Comparison of ENCODE assay signal across 9 mouse cellular contexts in genomic region chr7:128937976-128938730, GRCm38 (mm10).
A peak's percentile ranks its signal among the peaks of the same experiment; 100 is the strongest.
DNase-seq lines count a peak whose midpoint lies in the region; ATAC-seq and TF ChIP-seq lines count a peak whose summit lies in the region.
"Had no signal": no experiment of that assay in that cellular context is flagged by ENCODE, and none has a peak within 500 bp of the region (broad histone marks: within the 10 kb centered on the region; RNA-seq: fewer than 3 reads in every experiment).

No protein-coding gene starts in this region.

- in situ Hi-C loops in CH12.LX (cut with MboI; ENCODE audit: low pct_ligation_motif_present, low pct_unique_long_range_greater_than_20kb, low sequenced_read_pairs) = no loop called here

- H3K9me3 ChIP-seq in kidney, postnatal 0 days (replicated peaks; ENCODE audit: low read length) = no peaks in the 10 kb centered on the region
- no peaks in the 10 kb centered on the region for H3K9me3 ChIP-seq in kidney, embryonic 15.5 days (replicated peaks)
- no peaks in the 10 kb centered on the region for H3K9me3 ChIP-seq in CH12.LX (replicated peaks; ENCODE audit: low read length)
- H3K9me3 ChIP-seq in MEL (replicated peaks; ENCODE audit: insufficient read depth, low read length) = no peaks in the 10 kb centered on the region
- no peaks in the 10 kb centered on the region for H3K9me3 ChIP-seq in forebrain, embryonic 14.5 days (replicated peaks; ENCODE audit: control insufficient read depth, low read length)
- H3K9me3 ChIP-seq: limb, embryonic 15.5 days had no signal

- H3K4me1 ChIP-seq in kidney, postnatal 0 days (replicated peaks; ENCODE audit: insufficient read depth, low read length) = no peaks in the 10 kb centered on the region
- no peaks in the 10 kb centered on the region for H3K4me1 ChIP-seq in kidney, embryonic 15.5 days
- H3K4me1 ChIP-seq in CH12.LX (ENCODE audit: control insufficient read depth in 1 of 2, insufficient read depth in 2 of 2) (no peaks in the 10 kb centered on the region), MEL (ENCODE audit: control insufficient read depth in 1 of 2, insufficient read depth in 2 of 2, low read length in 2 of 2) (no peaks in the 10 kb centered on the region)
- H3K4me1 ChIP-seq in forebrain, embryonic 14.5 days (ENCODE audit: control insufficient read depth, insufficient read depth, low read length) = no peaks in the 10 kb centered on the region
- H3K4me1 ChIP-seq: limb, embryonic 15.5 days had no signal

- ATAC-seq in kidney, postnatal 0 days (replicated peaks; ENCODE audit: low FRiP score, low read depth) = no peak
- no peak for ATAC-seq in kidney, embryonic 15.5 days (replicated peaks; ENCODE audit: low FRiP score)
- no peak for ATAC-seq in forebrain, embryonic 14.5 days
- ATAC-seq: activated CD4-positive, CD25-positive, alpha-beta regulatory T cell, adult 4 months had no signal

- H3K4me3 ChIP-seq in kidney, postnatal 0 days (replicated peaks; ENCODE audit: low read depth, low read length) = no peak overlapping the region
- no peak overlapping the region for H3K4me3 ChIP-seq in kidney, embryonic 15.5 days (replicated peaks)
- H3K4me3 ChIP-seq in CH12.LX (replicated peaks in 1 of 3; ENCODE audit: low read depth in 2 of 3, low read length in 2 of 3, poor library complexity in 1 of 3) (no peak overlapping the region), MEL (ENCODE audit: control insufficient read depth in 1 of 2, insufficient read depth in 1 of 2, low read depth in 2 of 2, low read length in 2 of 2) (no peak overlapping the region)
- H3K4me3 ChIP-seq in forebrain, embryonic 14.5 days (ENCODE audit: low read depth, low read length) = no peak overlapping the region
- H3K4me3 ChIP-seq: limb, embryonic 15.5 days had no signal

- TF ChIP-seq RAD21 in CH12.LX (IDR thresholded peaks at IDR 0.05; ENCODE audit: low read depth, low read length) (no peak), MEL (IDR thresholded peaks at IDR 0.05; ENCODE audit: low read depth, low read length) (no peak)

- H3K9ac ChIP-seq in kidney, postnatal 0 days (ENCODE audit: low read depth, low read length) = no peak overlapping the region
- H3K9ac ChIP-seq in kidney, embryonic 15.5 days = no peak overlapping the region
- H3K9ac ChIP-seq in CH12.LX (ENCODE audit: insufficient read depth, low read depth) = no peak overlapping the region
- no peak overlapping the region for H3K9ac ChIP-seq in MEL (ENCODE audit: control insufficient read depth, low read depth, low read length, poor library complexity, severe bottlenecking)
- no peak overlapping the region for H3K9ac ChIP-seq in forebrain, embryonic 14.5 days (ENCODE audit: low read length)
- H3K9ac ChIP-seq: limb, embryonic 15.5 days had no signal

- H3K79me2 ChIP-seq in CH12.LX (replicated peaks; ENCODE audit: control insufficient read depth, extremely low read depth, insufficient read depth, poor library complexity, severe bottlenecking) (no peaks in the 10 kb centered on the region), MEL (ENCODE audit: control insufficient read depth, insufficient read depth, low read length, poor library complexity) (no peaks in the 10 kb centered on the region)

- dilution Hi-C loops in CH12.LX (cut with MboI; ENCODE audit: extremely low pct_ligation_motif_present, extremely low pct_unique_long_range_greater_than_20kb, low sequenced_read_pairs) = no loop called here

- no peak for TF ChIP-seq EP300 in CH12.LX (IDR thresholded peaks at IDR 0.05; ENCODE audit: low read length)
- TF ChIP-seq EP300 in MEL (IDR thresholded peaks at IDR 0.05; ENCODE audit: low read depth in 1 of 2, low read length in 2 of 2) = no peak

- H3K4me2 ChIP-seq in kidney, postnatal 0 days (ENCODE audit: low read length) = no peak overlapping the region
- H3K4me2 ChIP-seq in kidney, embryonic 15.5 days = no peak overlapping the region
- no peak overlapping the region for H3K4me2 ChIP-seq in CH12.LX (ENCODE audit: insufficient read depth, low read depth, poor library complexity, severe bottlenecking)
- H3K4me2 ChIP-seq in forebrain, embryonic 14.5 days (ENCODE audit: low read length) = no peak overlapping the region
- H3K4me2 ChIP-seq: limb, embryonic 15.5 days had no signal

- H3K27me3 ChIP-seq in kidney, postnatal 0 days (ENCODE audit: insufficient read depth, low read length) = no peaks in the 10 kb centered on the region
- no peaks in the 10 kb centered on the region for H3K27me3 ChIP-seq in kidney, embryonic 15.5 days
- H3K27me3 ChIP-seq in CH12.LX (replicated peaks) (peaks cover 70% of the 10 kb centered on the region), MEL (ENCODE audit: control insufficient read depth in 1 of 2, insufficient read depth in 2 of 2, low read length in 2 of 2) (no peaks in the 10 kb centered on the region)
- H3K27me3 ChIP-seq in forebrain, embryonic 14.5 days (replicated peaks; ENCODE audit: control insufficient read depth, insufficient read depth, low read length) = no peaks in the 10 kb centered on the region
- H3K27me3 ChIP-seq: limb, embryonic 15.5 days had no signal

- H3K36me3 ChIP-seq in kidney, postnatal 0 days (ENCODE audit: insufficient read depth, low read length) = no peaks in the 10 kb centered on the region
- no peaks in the 10 kb centered on the region for H3K36me3 ChIP-seq in kidney, embryonic 15.5 days
- H3K36me3 ChIP-seq in CH12.LX (replicated peaks in 1 of 2; ENCODE audit: control insufficient read depth in 1 of 2, insufficient read depth in 1 of 2, low read length in 1 of 2) = no peaks in the 10 kb centered on the region
- H3K36me3 ChIP-seq in MEL (ENCODE audit: control insufficient read depth in 1 of 2, insufficient read depth in 2 of 2, low read length in 2 of 2) = no peaks in the 10 kb centered on the region
- no peaks in the 10 kb centered on the region for H3K36me3 ChIP-seq in forebrain, embryonic 14.5 days (ENCODE audit: control insufficient read depth, insufficient read depth, low read length)
- H3K36me3 ChIP-seq: limb, embryonic 15.5 days had no signal

- no peak overlapping the region for H3K27ac ChIP-seq in kidney, postnatal 0 days
- H3K27ac ChIP-seq in kidney, embryonic 15.5 days = no peak overlapping the region
- H3K27ac ChIP-seq in CH12.LX (ENCODE audit: insufficient read depth, low read depth) = no peak overlapping the region
- no peak overlapping the region for H3K27ac ChIP-seq in MEL (ENCODE audit: control insufficient read depth, low read depth, low read length)
- no peak overlapping the region for H3K27ac ChIP-seq in forebrain, embryonic 14.5 days (ENCODE audit: low read depth, low read length)
- H3K27ac ChIP-seq: limb, embryonic 15.5 days had no signal

- DNase-seq in kidney, postnatal 0 days (ENCODE audit: low spot score) = peak; percentile 78
- DNase-seq in CH12.LX (ENCODE audit: extremely low read depth) (peak; percentile 7), MEL (ENCODE audit: low read depth, low spot score) (peak; percentile 21)
- DNase-seq in forelimb bud, embryonic 11.5 days (ENCODE audit: low read depth, low spot score) = peak; percentile 66
- DNase-seq in urinary bladder, postnatal 10 days (ENCODE audit: low spot score) = no peak
- no peak for DNase-seq in forebrain, embryonic 14.5 days (ENCODE audit: low spot score)

- 41% methylated on average over 6 of the region's 6 CpGs for WGBS in kidney, postnatal 0 days
- 42% methylated on average over 6 of the region's 6 CpGs for WGBS in kidney, embryonic 15.5 days
- 36% methylated on average over 6 of the region's 6 CpGs for WGBS in forebrain, embryonic 14.5 days

- TF ChIP-seq POLR2A in CH12.LX (IDR thresholded peaks at IDR 0.05; ENCODE audit: low read depth, low read length) (no peak), MEL (IDR thresholded peaks at IDR 0.05; ENCODE audit: control insufficient read depth in 1 of 2, insufficient read depth in 1 of 2, low read depth in 1 of 2, low read length in 2 of 2, poor library complexity in 1 of 2) (no peak)

- no peak for TF ChIP-seq CTCF in kidney, postnatal 0 days (IDR thresholded peaks at IDR 0.05; ENCODE audit: low read depth)
- TF ChIP-seq CTCF in CH12.LX (conservative IDR thresholded peaks at IDR 0.05 in 1 of 2, IDR thresholded peaks at IDR 0.05 in 1 of 2; ENCODE audit: low read depth in 2 of 2, low read length in 2 of 2) (no peak), MEL (IDR thresholded peaks at IDR 0.05 in 2 of 3, conservative IDR thresholded peaks at IDR 0.05 in 1 of 3; ENCODE audit: control insufficient read depth in 1 of 3, insufficient read depth in 1 of 3, low read depth in 2 of 3, low read length in 3 of 3, poor library complexity in 1 of 3, severe bottlenecking in 1 of 3) (no peak)

TF ChIP-seq in CH12.LX, 34 proteins besides CTCF, POLR2A, EP300 and RAD21 (continues in another document):
- no peak for TF ChIP-seq PAX5 (IDR thresholded peaks at IDR 0.05; ENCODE audit: low read length)
- TF ChIP-seq MAZ (IDR thresholded peaks at IDR 0.05; ENCODE audit: low read depth, low read length) = no peak
- TF ChIP-seq NRF1 (IDR thresholded peaks at IDR 0.05; ENCODE audit: low read depth, low read length) = no peak
- no peak for TF ChIP-seq MXI1 (IDR thresholded peaks at IDR 0.05; ENCODE audit: low read depth, low read length)
- TF ChIP-seq USF1 (IDR thresholded peaks at IDR 0.05; ENCODE audit: low read depth, low read length) = no peak
- TF ChIP-seq E2F4 (IDR thresholded peaks at IDR 0.05; ENCODE audit: insufficient replicate concordance, low read depth, low read length) = no peak
- no peak for TF ChIP-seq IRF4 (IDR thresholded peaks at IDR 0.05; ENCODE audit: low read depth, low read length)
- no peak for TF ChIP-seq ZKSCAN1 (IDR thresholded peaks at IDR 0.05; ENCODE audit: borderline replicate concordance, low read depth, low read length)
- TF ChIP-seq ELF1 (IDR thresholded peaks at IDR 0.05; ENCODE audit: low read depth, low read length) = no peak
- no peak for TF ChIP-seq POLR2AphosphoS2 (IDR thresholded peaks at IDR 0.05; ENCODE audit: low read depth, low read length)
- TF ChIP-seq UBTF (IDR thresholded peaks at IDR 0.05; ENCODE audit: low read depth, low read length) = no peak

TF ChIP-seq in MEL, 35 proteins besides CTCF, POLR2A, EP300 and RAD21 (continues in another document):
- TF ChIP-seq UBTF (IDR thresholded peaks at IDR 0.05; ENCODE audit: borderline replicate concordance, insufficient read depth, low read depth, low read length) (no peak), MXI1 (IDR thresholded peaks at IDR 0.05; ENCODE audit: low read depth, low read length) (no peak), E2F4 (IDR thresholded peaks at IDR 0.05; ENCODE audit: borderline replicate concordance, low read depth, low read length) (no peak), CHD1 (IDR thresholded peaks at IDR 0.05; ENCODE audit: low read depth, low read length) (no peak), MAX (IDR thresholded peaks at IDR 0.05; ENCODE audit: low read length) (no peak), TCF12 (IDR thresholded peaks at IDR 0.05; ENCODE audit: low read depth, low read length) (no peak), HCFC1 (IDR thresholded peaks at IDR 0.05; ENCODE audit: low read depth, low read length) (no peak), ZC3H11A (IDR thresholded peaks at IDR 0.05; ENCODE audit: low read depth, low read length) (no peak), ZKSCAN1 (IDR thresholded peaks at IDR 0.05; ENCODE audit: low read depth, low read length) (no peak), SMC3 (IDR thresholded peaks at IDR 0.05; ENCODE audit: low read depth, low read length) (no peak), MEF2A (IDR thresholded peaks at IDR 0.05; ENCODE audit: extremely low read depth, insufficient replicate concordance, low read depth, low read length, poor library complexity, severe bottlenecking) (no peak)

Comparison
In these comparisons a context has a peak if more than half of its experiments do, and no peak if none do; other contexts are left out.
1. DNase-seq: peak in kidney, postnatal 0 days (single experiment), CH12.LX (single experiment), MEL (single experiment) and forelimb bud, embryonic 11.5 days (single experiment); none in urinary bladder, postnatal 10 days (single experiment) and forebrain, embryonic 14.5 days (single experiment).